Mouse (Mus musculus) lung, adult 2 months (tissue): Measurements from ENCODE around the gene Dynlt3. TPM values are rescaled to one million over a fixed set of nuclear protein-coding genes. Genes with fewer than 3 reads are reported as not detected.
A peak's percentile ranks its signal among the peaks of the same experiment; 100 is the strongest.
"Not testable (repeated sequence)": the region's sequence is repeated elsewhere in the genome, so short reads cannot be mapped to it uniquely, and the experiment has no call there.

Experiments
- DNase-seq: peaks from one replicate; pipeline ENCODE4 v3.0.0; 2022
- H3K4me1 ChIP-seq: fragments of 200-500 bp; 2 replicates; pipeline ENCODE4 v1.6.1; 2011; ENCODE audit warnings: low read length; ENCODE audit not compliant: control insufficient read depth, insufficient read depth
- H3K4me3 ChIP-seq: fragments of 200-500 bp; replicated peaks from 2 replicates; pipeline ENCODE3; 2011; ENCODE audit warnings: low read depth, mild to moderate bottlenecking, control low read depth, low read length; ENCODE audit errors: extremely low read depth
- CTCF ChIP-seq: fragments of 200-500 bp; IDR thresholded peaks from 2 replicates; pipeline ENCODE4 v1.5.1; 2011; ENCODE audit warnings: mild to moderate bottlenecking, low read length, control low read depth; ENCODE audit not compliant: insufficient read depth
- POLR2A ChIP-seq: fragments of 200-500 bp; IDR thresholded peaks from 2 replicates; pipeline ENCODE4 v1.6.1; 2011; ENCODE audit warnings: low read depth, mild to moderate bottlenecking, control low read depth, low read length, borderline replicate concordance; ENCODE audit errors: extremely low read depth
- WGBS: fragments of 180-500 bp; shearing (Covaris S2); methylation state at CpG from one replicate; pipeline ENCODE4 v1.1.7; 2018; 5-methylcytosine and 5-hydroxymethylcytosine counted together
- polyA plus RNA-seq: library from polyadenylated mRNA; depleted of rRNA; stranded (reverse); fragments of >200 nt; gene quantifications from 2 replicates; pipeline ENCODE4 v1.2.3, GENCODE M21; 2012; rRNA removed

The Dynlt3 gene
- 15.1 and 53.7 TPM in 2 replicates for polyA plus RNA-seq

DNA sequence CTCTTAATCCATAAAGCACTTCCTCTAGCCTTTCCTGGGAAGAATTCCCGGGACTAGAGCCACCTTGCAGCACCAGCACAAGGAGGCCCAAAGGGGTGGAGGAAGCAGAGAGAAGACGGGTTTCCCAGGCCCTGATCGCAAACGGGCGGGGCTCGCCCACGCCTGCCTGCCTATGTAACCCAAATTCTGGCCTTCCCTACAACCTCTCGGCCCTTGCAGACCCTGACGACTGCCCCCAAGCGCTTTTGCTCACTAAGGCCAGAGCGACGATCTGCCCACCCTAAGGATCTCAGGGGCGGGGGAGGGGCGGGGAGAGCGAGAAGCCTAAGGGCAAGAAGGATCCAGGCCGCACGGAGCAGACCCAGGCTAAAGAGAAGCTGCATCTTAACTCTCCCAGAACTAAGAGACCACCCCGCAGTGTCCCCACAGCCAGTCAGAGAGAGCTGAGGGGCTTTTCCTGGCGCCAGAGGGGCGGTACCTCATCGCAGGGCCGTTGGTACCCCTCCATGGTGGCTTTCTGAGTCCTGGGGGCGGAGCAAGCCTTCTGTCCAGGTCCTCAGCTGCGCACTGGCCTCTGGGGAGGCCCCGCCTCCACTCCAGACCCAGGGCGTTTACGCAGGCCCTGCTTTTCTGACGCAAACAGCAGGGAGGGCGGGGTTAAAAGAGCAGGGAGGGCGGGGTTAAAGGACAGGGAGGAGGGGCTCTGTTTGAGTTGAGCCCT lies at the start of gene Dynlt3:
Gene Dynlt3, minus strand, starts transcription at position 613 of the 721 bp plus-strand sequence.
- Histone ChIP-seq H3K4me1 (no peaks in the 10 kb centered on the region; the same call in 1 of the 2 replicates), H3K4me3 (peak within 1 kb of the TSS; percentile 74)
- peak; percentile 68 for DNase-seq
- TF ChIP-seq POLR2A (peak; percentile 51; the same call in 1 of the 2 replicates), CTCF (no peak)
- WGBS: 20% methylated on average over 30 of the region's 30 CpGs

DNA sequence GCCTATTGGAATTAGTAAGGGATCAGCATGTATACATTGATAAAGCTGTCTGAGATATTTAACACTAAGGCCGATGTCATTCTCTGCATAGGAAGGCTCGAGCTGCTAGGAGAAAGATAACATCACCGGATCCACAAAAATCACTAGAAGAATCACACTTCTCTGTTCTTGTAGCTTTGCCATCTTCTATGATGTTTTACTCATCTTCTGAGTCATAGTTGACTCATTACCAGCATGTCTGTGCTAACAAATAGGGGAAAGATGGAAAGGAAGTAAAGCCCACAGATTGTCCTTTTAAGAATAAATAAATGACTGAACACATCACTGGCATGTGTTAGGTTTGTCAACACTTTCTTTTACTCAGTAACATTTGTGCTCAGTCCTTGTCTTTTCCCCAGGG lies 37.0 kb upstream of the Dynlt3 start:
- 70% methylated on average over 3 of the region's 3 CpGs for WGBS
- H3K4me1 ChIP-seq: no peaks in the 10 kb centered on the region
- no peak for DNase-seq
- TF ChIP-seq CTCF (no peak), POLR2A (no peak)
- H3K4me3 ChIP-seq: no peak overlapping the region

GRCm38 (mm10) chrX:9695997-9696396 lies 33.2 kb upstream of the Dynlt3 start:
- TF ChIP-seq POLR2A (no peak), CTCF (no peak)
- Histone ChIP-seq H3K4me3 (no peak overlapping the region), H3K4me1 (no peaks in the 10 kb centered on the region)
- no peak for DNase-seq
- WGBS: 73% methylated on average over 6 of the region's 6 CpGs

GRCm38 (mm10) chrX:9672040-9672439 lies 9.2 kb upstream of the Dynlt3 start:
- no peak for DNase-seq
- WGBS: 32% methylated on average over 1 of the region's 1 CpGs
- no peak overlapping the region for H3K4me3 ChIP-seq
- no peaks in the 10 kb centered on the region for H3K4me1 ChIP-seq
- TF ChIP-seq POLR2A (no peak), CTCF (no peak)

DNA sequence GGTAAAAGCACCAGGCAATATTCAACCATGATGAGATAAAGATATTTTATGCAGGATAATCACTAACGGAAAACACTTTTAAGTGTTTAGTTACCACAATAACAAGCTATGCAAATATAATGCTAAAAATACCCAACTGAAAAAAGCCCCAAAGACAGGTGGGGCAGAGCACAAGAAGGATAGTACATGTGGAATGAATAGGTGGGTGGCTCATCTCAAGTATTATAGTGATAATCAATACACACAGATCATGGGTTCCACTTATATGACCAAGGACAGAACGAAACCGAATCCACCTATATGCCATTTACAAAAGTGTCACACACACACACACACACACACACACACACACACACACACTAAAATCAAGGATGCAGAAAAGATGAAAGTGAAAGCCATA lies 8.6 kb upstream of the Dynlt3 start:
- 80% methylated on average over 3 of the region's 3 CpGs for WGBS
- TF ChIP-seq POLR2A (no peak), CTCF (no peak)
- H3K4me3 ChIP-seq: no peak overlapping the region
- H3K4me1 ChIP-seq: no peaks in the 10 kb centered on the region
- no peak for DNase-seq

DNA sequence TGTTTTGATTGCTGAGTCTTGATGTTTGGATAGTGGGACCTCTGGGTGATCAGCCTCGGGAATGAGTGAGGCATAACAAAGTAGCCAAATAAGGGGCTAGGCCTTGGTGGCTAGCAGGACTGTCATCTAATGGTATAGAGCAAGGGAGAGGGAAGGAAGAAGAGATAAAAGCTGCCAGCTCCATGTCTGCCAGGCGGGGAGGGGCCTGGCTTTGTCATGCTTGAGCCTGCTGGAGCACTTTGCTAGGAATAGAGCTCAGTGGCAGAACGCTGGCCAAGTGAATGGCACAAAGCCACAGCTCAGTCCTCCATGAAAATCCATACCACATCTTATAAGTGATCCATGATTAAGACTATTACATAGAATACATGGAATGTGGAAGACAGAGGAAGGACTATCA lies 10.0 kb downstream of the Dynlt3 start:
- WGBS: 65% methylated on average over 3 of the region's 3 CpGs
- H3K4me3 ChIP-seq: no peak overlapping the region
- no peak for DNase-seq

GRCm38 (mm10) chrX:9640594-9640993 lies 22.2 kb downstream of the Dynlt3 start:
- not testable (repeated sequence) for DNase-seq, H3K4me3 ChIP-seq, H3K4me1 ChIP-seq
- 66% methylated on average over 5 of the region's 5 CpGs for WGBS

More for the DNA sequence above, 10.0 kb downstream of the Dynlt3 start:
- TF ChIP-seq POLR2A (no peak), CTCF (no peak)
- H3K4me1 ChIP-seq: no peaks in the 10 kb centered on the region

GRCm38 (mm10) chrX:9640126-9640525 lies 22.7 kb downstream of the Dynlt3 start:
- not testable (repeated sequence) for H3K4me3 ChIP-seq, DNase-seq, H3K4me1 ChIP-seq
- 45% methylated on average over 2 of the region's 2 CpGs for WGBS

Other genes starting within 250 kb of the Dynlt3 start
- 5.4 and 11.5 TPM in 2 replicates for gene Cybb, start 175.2 kb downstream of the Dynlt3 start, polyA plus RNA-seq
- gene H2al1o, start 90.6 kb downstream of the Dynlt3 start, polyA plus RNA-seq: not detected in 2 replicates
- gene Hypm, start 183.9 kb upstream of the Dynlt3 start, polyA plus RNA-seq: not detected in 2 replicates
- gene H2al3, start 186.7 kb upstream of the Dynlt3 start, polyA plus RNA-seq: not detected in 2 replicates
- 0.09 and 0.11 TPM in 2 replicates for gene Sytl5, start 222.6 kb upstream of the Dynlt3 start, polyA plus RNA-seq